Mouse (Mus musculus): Measurements from ENCODE around the gene Uts2. TPM values are rescaled to one million over a fixed set of nuclear protein-coding genes. Genes with fewer than 3 reads are reported as not detected.

The Uts2 gene
- not detected for total RNA-seq (2023)

GRCm38 (mm10) chr4:150996797-150997196, at the start of gene Uts2:
TSS of gene Uts2 (plus strand) at chr4:150997097.

GRCm38 (mm10) chr4:151044037-151044943, 47.4 kb downstream of the Uts2 start, which contains the start of gene Per3:
TSS of gene Per3 (minus strand) at chr4:151044665.

Other genes starting within 250 kb of the Uts2 start
- gene Errfi1, start 143.2 kb upstream of the Uts2 start, total RNA-seq (2023), result 34.2 TPM
- 118 TPM for gene Park7, start 82.7 kb upstream of the Uts2 start, total RNA-seq (2023)
- gene Tnfrsf9, start 82.5 kb upstream of the Uts2 start, total RNA-seq (2023), result 5.5 TPM
- gene Per3, start 47.6 kb downstream of the Uts2 start, total RNA-seq (2023), result 1.6 TPM
- gene Vamp3, start 60.9 kb downstream of the Uts2 start, total RNA-seq (2023), result 109 TPM
- gene Gm13090, start 92.5 kb downstream of the Uts2 start, total RNA-seq (2023), result not detected